Mouse (Mus musculus) liver, postnatal 0 days (tissue): ENCODE results near the gene Rbm44. TPM values are rescaled to one million over a fixed set of nuclear protein-coding genes. Genes with fewer than 3 reads are reported as not detected.

Experiments used
- ATAC-seq: fragments of 200-750 bp; cut with Nextera tagmentation; 2 replicates; pipeline ENCODE4 v1.8.0; 2017; ENCODE audit warnings: mild to moderate bottlenecking, moderate library complexity
- DNase-seq: peaks from one replicate; pipeline ENCODE4 v3.0.0-alpha.2; 2016
- H3K27ac ChIP-seq: fragments of 300-500 bp; sonication (generic); 2 replicates; pipeline ENCODE4 v1.5.1; 2014; ENCODE audit warnings: antibody characterized with exemption, moderate library complexity, mild to moderate bottlenecking, low read depth
- H3K27me3 ChIP-seq: fragments of 300-500 bp; sonication (generic); 2 replicates; pipeline ENCODE4 v1.6.1; 2014; ENCODE audit warnings: low read length, control low read depth, mixed read lengths; ENCODE audit not compliant: insufficient read depth
- H3K36me3 ChIP-seq: fragments of 300-500 bp; sonication (generic); replicated peaks from 2 replicates; pipeline ENCODE4 v1.6.1; 2014; ENCODE audit warnings: mild to moderate bottlenecking, control low read depth, low read length, moderate library complexity, mixed read lengths; ENCODE audit not compliant: insufficient read depth
- H3K4me1 ChIP-seq: fragments of 300-500 bp; sonication (generic); 2 replicates; pipeline ENCODE4 v1.6.1; 2014; ENCODE audit warnings: antibody characterized with exemption, mild to moderate bottlenecking, control low read depth; ENCODE audit not compliant: insufficient read depth
- H3K4me2 ChIP-seq: fragments of 300-500 bp; sonication (generic); 2 replicates; pipeline ENCODE4 v1.6.1; 2014; ENCODE audit warnings: low read depth, mild to moderate bottlenecking, low read length, moderate library complexity, mixed read lengths
- H3K4me3 ChIP-seq: fragments of 300-500 bp; sonication (generic); 2 replicates; pipeline ENCODE4 v1.5.1; 2014; ENCODE audit warnings: low read depth, low read length
- H3K9ac ChIP-seq: fragments of 300-500 bp; sonication (generic); replicated peaks from 2 replicates; pipeline ENCODE4 v1.6.1; 2014; ENCODE audit warnings: mild to moderate bottlenecking, moderate library complexity
- H3K9me3 ChIP-seq: fragments of 300-500 bp; sonication (generic); 2 replicates; pipeline ENCODE4 v1.6.1; 2016; ENCODE audit warnings: mild to moderate bottlenecking, control low read depth, low read length, mixed read lengths
- CTCF ChIP-seq: sonication (generic); IDR thresholded peaks from 2 replicates; pipeline ENCODE4 v1.5.1; 2016; ENCODE audit warnings: antibody characterized with exemption, low read depth
- EP300 ChIP-seq: IDR thresholded peaks from 2 replicates; pipeline ENCODE4 v1.6.1; 2016; ENCODE audit warnings: antibody characterized with exemption, low read depth, mild to moderate bottlenecking
- WGBS: fragments of 180-500 bp; shearing (Covaris S2); extraction: QIAGEN DNeasy Blood & Tissue Kit; methylation state at CpG from one replicate; pipeline ENCODE4 v1.1.7; 2014; ENCODE audit not compliant: insufficient replicate concordance; 5-methylcytosine and 5-hydroxymethylcytosine counted together
- polyA plus RNA-seq: library from polyadenylated mRNA; unstranded; fragments of >200 nt; fragmentation: Nextera tagmentation; extraction: Ambion mirVana; gene quantifications from 2 replicates; pipeline ENCODE4 v1.2.1, GENCODE M21; 2015

Gene Rbm44
- polyA plus RNA-seq, 1 experiment from 2014 or later, result 0.87 TPM

GRCm38 (mm10) chr1:91122121-91122520 lies 22.8 kb upstream of the Rbm44 start:
- ATAC-seq, result no peak
- no peak overlapping the region for H3K4me3 ChIP-seq
- 81% methylated on average over 11 of the region's 11 CpGs for WGBS
- no peak overlapping the region for H3K27ac ChIP-seq
- TF ChIP-seq CTCF, result no peak
- no peak for TF ChIP-seq EP300
- no peak overlapping the region for H3K9ac ChIP-seq
- DNase-seq, result no peak
- no peak overlapping the region for H3K4me2 ChIP-seq
- H3K36me3 ChIP-seq, result peaks cover 73% of the 10 kb centered on the region
- no peaks in the 10 kb centered on the region for H3K4me1 ChIP-seq
- no peaks in the 10 kb centered on the region for H3K9me3 ChIP-seq
- no peaks in the 10 kb centered on the region for H3K27me3 ChIP-seq

- no peaks in the 10 kb centered on the region for H3K4me1 ChIP-seq
- DNase-seq, result no peak
- no peak for TF ChIP-seq CTCF
- 0 out of 2 replicates have a peak, but pooled peaks have one; percentile 47 for TF ChIP-seq EP300
- H3K36me3 ChIP-seq, result peaks cover 79% of the 10 kb centered on the region
- no peak overlapping the region for H3K4me2 ChIP-seq
- H3K9ac ChIP-seq, result no peak overlapping the region
- 83% methylated on average over 5 of the region's 5 CpGs for WGBS
- no peak overlapping the region for H3K27ac ChIP-seq
- H3K9me3 ChIP-seq, result no peaks in the 10 kb centered on the region
- no peak overlapping the region for H3K4me3 ChIP-seq
- ATAC-seq, result no peak
- H3K27me3 ChIP-seq, result no peaks in the 10 kb centered on the region
These were observed 21.9 kb upstream of the Rbm44 start for GRCm38 (mm10) chr1:91123004-91123403.

GRCm38 (mm10) chr1:91123466-91123865 lies 21.4 kb upstream of the Rbm44 start:
- no peak for TF ChIP-seq CTCF
- no peak overlapping the region for H3K9ac ChIP-seq
- 72% methylated on average over 3 of the region's 3 CpGs for WGBS
- ATAC-seq (no peak), DNase-seq (no peak)
- no peaks in the 10 kb centered on the region for H3K4me1 ChIP-seq
- peaks cover 80% of the 10 kb centered on the region for H3K36me3 ChIP-seq
- peaks cover 1% of the 10 kb centered on the region for H3K9me3 ChIP-seq
- no peaks in the 10 kb centered on the region for H3K27me3 ChIP-seq
- H3K4me2 ChIP-seq, result no peak overlapping the region
- H3K27ac ChIP-seq, result no peak overlapping the region
- H3K4me3 ChIP-seq, result no peak overlapping the region

- Histone ChIP-seq H3K4me1 (no peaks in the 10 kb centered on the region), H3K27me3 (no peaks in the 10 kb centered on the region), H3K9ac (no peak overlapping the region), H3K4me3 (no peak overlapping the region), H3K9me3 (peaks cover 3% of the 10 kb centered on the region), H3K4me2 (no peak overlapping the region), H3K36me3 (peaks cover 43% of the 10 kb centered on the region), H3K27ac (no peak overlapping the region)
- ATAC-seq, result no peak
- peak; percentile 35 for TF ChIP-seq CTCF
- TF ChIP-seq EP300, result no peak
- DNase-seq, result no peak
- WGBS, result 83% methylated on average over 4 of the region's 4 CpGs
These were observed 16.0 kb upstream of the Rbm44 start for GRCm38 (mm10) chr1:91128849-91129248.

GRCm38 (mm10) chr1:91137036-91137435 lies 7.9 kb upstream of the Rbm44 start:
- WGBS, result 60% methylated on average over 2 of the region's 2 CpGs
- DNase-seq (no peak), ATAC-seq (no peak)
- no peaks in the 10 kb centered on the region for H3K27me3 ChIP-seq
- no peaks in the 10 kb centered on the region for H3K36me3 ChIP-seq
- H3K9ac ChIP-seq, result no peak overlapping the region
- H3K27ac ChIP-seq, result no peak overlapping the region
- TF ChIP-seq CTCF (no peak), EP300 (no peak)
- no peaks in the 10 kb centered on the region for H3K4me1 ChIP-seq
- no peaks in the 10 kb centered on the region for H3K9me3 ChIP-seq
- H3K4me2 ChIP-seq, result no peak overlapping the region
- no peak overlapping the region for H3K4me3 ChIP-seq

- DNase-seq, result no peak
- H3K9me3 ChIP-seq, result no peaks in the 10 kb centered on the region
- no peak overlapping the region for H3K27ac ChIP-seq
- TF ChIP-seq EP300 (no peak), CTCF (no peak)
- 69% methylated on average over 2 of the region's 2 CpGs for WGBS
- no peaks in the 10 kb centered on the region for H3K36me3 ChIP-seq
- no peak overlapping the region for H3K4me2 ChIP-seq
- no peak overlapping the region for H3K4me3 ChIP-seq
- no peaks in the 10 kb centered on the region for H3K4me1 ChIP-seq
- H3K27me3 ChIP-seq, result no peaks in the 10 kb centered on the region
- H3K9ac ChIP-seq, result no peak overlapping the region
- ATAC-seq, result no peak
These were observed 6.6 kb downstream of the Rbm44 start for GRCm38 (mm10) chr1:91151509-91151908.

GRCm38 (mm10) chr1:91166798-91167197 lies 21.9 kb downstream of the Rbm44 start:
- H3K27me3 ChIP-seq, result no peaks in the 10 kb centered on the region
- DNase-seq (no peak), ATAC-seq (no peak)
- no peak overlapping the region for H3K4me3 ChIP-seq
- TF ChIP-seq EP300 (no peak), CTCF (no peak)
- no peaks in the 10 kb centered on the region for H3K36me3 ChIP-seq
- H3K4me2 ChIP-seq, result no peak overlapping the region
- no peak overlapping the region for H3K27ac ChIP-seq
- no peaks in the 10 kb centered on the region for H3K9me3 ChIP-seq
- no peak overlapping the region for H3K9ac ChIP-seq
- no peaks in the 10 kb centered on the region for H3K4me1 ChIP-seq
- 75% methylated on average over 6 of the region's 6 CpGs for WGBS
